Mouse (Mus musculus) bone marrow macrophage, adult 2 months (primary cell): ENCODE results near the gene Tmem121b. TPM values are rescaled to one million over a fixed set of nuclear protein-coding genes. Genes with fewer than 3 reads are reported as not detected.

Source experiments
- H3K27ac ChIP-seq: 2 replicates; pipeline ENCODE4 v1.5.1; 2012; ENCODE audit warnings: low read depth, low read length; ENCODE audit not compliant: insufficient read depth
- H3K4me1 ChIP-seq: 2 replicates; pipeline ENCODE4 v1.6.1; 2012; ENCODE audit warnings: low read length; ENCODE audit not compliant: control insufficient read depth, insufficient read depth
- H3K4me3 ChIP-seq: 2 replicates; pipeline ENCODE4 v1.5.1; 2012; ENCODE audit warnings: mild to moderate bottlenecking, low read length, moderate library complexity; ENCODE audit not compliant: insufficient read depth
- CTCF ChIP-seq: IDR thresholded peaks from 2 replicates; pipeline ENCODE4 v1.5.1; 2012; ENCODE audit warnings: low read depth, mild to moderate bottlenecking, low read length, moderate library complexity
- POLR2A ChIP-seq: IDR thresholded peaks from 2 replicates; pipeline ENCODE4 v1.6.1; 2012; ENCODE audit warnings: mild to moderate bottlenecking, low read depth, low read length, borderline replicate concordance
- polyA plus RNA-seq: library from polyadenylated mRNA; stranded (reverse); fragments of >200 nt; gene quantifications from 2 replicates; pipeline ENCODE4 v1.2.4, GENCODE M21; 2012; ENCODE audit not compliant: missing spikeins, insufficient read depth, insufficient read length

The Tmem121b gene
- polyA plus RNA-seq, 1 experiment, result not detected

- H3K27ac ChIP-seq, result no peak overlapping the region
- TF ChIP-seq CTCF, result no peak
- no peak for TF ChIP-seq POLR2A
- H3K4me1 ChIP-seq, result peaks cover 53% of the 10 kb centered on the region
- H3K4me3 ChIP-seq, result no peak overlapping the region
Measured at GRCm38 (mm10) chr6:120481538-120481937, 12.1 kb downstream of the Tmem121b start.

DNA sequence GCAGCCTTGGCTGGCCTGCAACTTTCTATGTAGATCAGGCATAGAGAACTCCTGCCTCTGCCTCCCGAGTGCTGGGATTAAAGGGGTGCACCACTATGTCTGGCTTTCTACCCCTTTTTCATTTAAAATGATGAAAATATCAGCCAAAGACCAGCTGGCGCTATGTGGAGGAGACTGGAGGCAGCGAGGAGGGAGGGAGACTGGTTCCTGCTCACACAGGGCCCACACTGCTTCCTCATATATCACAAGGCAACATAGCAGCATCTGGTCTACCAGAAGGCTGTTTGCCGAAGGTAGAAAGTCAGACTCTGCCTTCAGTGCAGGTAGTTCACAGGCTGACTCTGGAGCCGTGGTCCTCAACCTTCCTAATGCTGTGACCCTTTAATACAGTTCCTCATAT, 13.2 kb downstream of the Tmem121b start:
- Histone ChIP-seq H3K4me3 (no peak overlapping the region), H3K4me1 (peaks cover 50% of the 10 kb centered on the region), H3K27ac (no peak overlapping the region)
- no peak for TF ChIP-seq POLR2A
- no peak for TF ChIP-seq CTCF

GRCm38 (mm10) chr6:120479302-120479701, 14.3 kb downstream of the Tmem121b start:
- TF ChIP-seq POLR2A (no peak), CTCF (no peak)
- Histone ChIP-seq H3K4me1 (peaks cover 55% of the 10 kb centered on the region), H3K27ac (peak overlapping the region; percentile 60), H3K4me3 (no peak overlapping the region)

DNA sequence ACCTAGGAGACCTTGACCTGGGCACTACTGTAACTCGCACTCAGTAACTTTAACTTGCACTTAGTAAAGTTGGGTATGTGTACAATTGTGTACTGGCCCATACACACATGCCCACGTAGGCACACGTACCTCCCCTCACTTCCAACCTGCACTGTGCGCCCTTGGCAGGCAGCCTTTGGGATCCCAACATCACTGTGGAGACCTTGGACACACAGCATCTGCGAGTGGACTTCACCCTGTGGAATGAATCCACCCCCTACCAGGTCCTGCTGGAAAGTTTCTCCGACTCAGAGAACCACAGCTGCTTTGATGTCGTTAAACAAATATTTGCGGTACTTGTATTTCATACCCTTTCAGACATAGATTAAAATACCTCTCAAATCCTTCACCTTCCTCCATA, 18.3 kb downstream of the Tmem121b start:
- TF ChIP-seq CTCF (no peak), POLR2A (no peak)
- Histone ChIP-seq H3K4me1 (peaks cover 65% of the 10 kb centered on the region), H3K4me3 (no peak overlapping the region), H3K27ac (no peak overlapping the region)

DNA sequence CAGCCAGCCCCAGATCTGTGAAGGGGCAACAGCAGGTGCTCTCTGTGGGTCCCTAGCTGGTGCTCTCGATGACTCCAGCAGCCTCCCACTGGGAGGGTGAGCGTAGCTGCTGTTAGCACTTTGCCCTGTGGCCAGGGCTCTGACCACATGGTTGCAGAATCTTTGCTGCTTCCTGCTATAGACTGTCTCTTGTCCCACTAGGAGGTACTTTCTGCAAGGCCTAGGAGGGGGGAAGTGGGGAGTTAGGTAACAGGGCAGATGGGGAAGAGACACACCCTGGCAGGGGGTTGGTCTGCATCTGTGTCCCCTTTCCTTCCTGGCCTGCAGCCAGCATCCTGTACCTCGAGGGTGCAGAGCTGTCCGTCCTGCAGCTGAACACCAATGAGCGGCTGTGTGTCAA, 20.2 kb downstream of the Tmem121b start:
- Histone ChIP-seq H3K4me3 (no peak overlapping the region), H3K27ac (peak overlapping the region; percentile 18), H3K4me1 (peaks cover 61% of the 10 kb centered on the region)
- no peak for TF ChIP-seq CTCF
- no peak for TF ChIP-seq POLR2A

- TF ChIP-seq POLR2A, result no peak
- Histone ChIP-seq H3K27ac (peak overlapping the region; percentile 80), H3K4me3 (no peak overlapping the region), H3K4me1 (peaks cover 61% of the 10 kb centered on the region)
Measured at GRCm38 (mm10) chr6:120472455-120473140, 21.0 kb downstream of the Tmem121b start.

DNA sequence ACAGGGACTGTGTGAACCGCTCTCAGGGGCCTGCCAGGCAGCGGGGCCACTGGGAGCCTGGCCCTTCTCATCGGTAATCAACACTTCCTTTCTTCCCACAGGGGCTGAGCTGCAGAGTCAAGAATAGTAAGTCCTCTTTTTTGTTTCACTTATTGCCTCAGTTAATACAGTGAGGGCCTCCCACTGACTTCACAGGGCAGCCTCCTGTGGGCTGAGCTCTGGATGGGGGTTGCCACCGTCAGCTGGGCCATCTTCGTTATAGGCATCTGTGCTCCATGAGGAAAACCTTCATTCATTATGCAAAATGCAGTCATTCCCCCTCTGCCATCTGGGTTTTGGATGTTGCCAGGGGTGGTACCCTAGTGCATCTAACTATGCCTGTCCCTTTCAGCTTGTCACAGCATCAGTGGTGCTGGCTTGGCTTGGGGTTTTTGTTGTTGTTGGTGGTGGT, 21.6 kb downstream of the Tmem121b start:
- H3K4me1 ChIP-seq, result peaks cover 63% of the 10 kb centered on the region
- no peak for TF ChIP-seq POLR2A
- peak overlapping the region; percentile 80 for H3K27ac ChIP-seq
- peak overlapping the region; percentile 33 for H3K4me3 ChIP-seq

DNA sequence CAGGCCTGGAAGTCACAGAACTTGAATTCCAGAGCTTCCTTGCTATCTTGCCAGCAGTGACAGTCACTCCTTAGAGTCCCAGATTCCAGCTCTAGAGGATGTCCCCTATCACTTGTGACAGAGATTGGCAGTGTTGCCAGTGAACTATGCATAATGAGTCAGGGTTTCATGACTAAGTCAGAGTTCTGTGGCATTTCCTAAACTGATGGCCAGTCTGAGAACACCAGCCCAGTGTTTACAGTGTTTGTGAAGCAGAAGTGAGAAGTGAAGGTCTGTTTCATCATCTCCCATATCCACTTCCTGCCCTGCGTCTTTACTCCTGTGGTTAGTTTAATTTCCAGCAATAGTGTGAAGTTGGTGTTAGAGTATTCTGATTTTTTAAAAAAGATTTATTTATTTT, 22.9 kb downstream of the Tmem121b start:
- no peak overlapping the region for H3K4me3 ChIP-seq
- H3K27ac ChIP-seq, result peak overlapping the region; percentile 63
- no peak for TF ChIP-seq POLR2A
- no peak for TF ChIP-seq CTCF
- peaks cover 72% of the 10 kb centered on the region for H3K4me1 ChIP-seq

GRCm38 (mm10) chr6:120469770-120470169, 23.8 kb downstream of the Tmem121b start:
- Histone ChIP-seq H3K4me3 (no peak overlapping the region), H3K4me1 (peaks cover 78% of the 10 kb centered on the region)
- TF ChIP-seq CTCF, result no peak
- TF ChIP-seq POLR2A, result no peak

DNA sequence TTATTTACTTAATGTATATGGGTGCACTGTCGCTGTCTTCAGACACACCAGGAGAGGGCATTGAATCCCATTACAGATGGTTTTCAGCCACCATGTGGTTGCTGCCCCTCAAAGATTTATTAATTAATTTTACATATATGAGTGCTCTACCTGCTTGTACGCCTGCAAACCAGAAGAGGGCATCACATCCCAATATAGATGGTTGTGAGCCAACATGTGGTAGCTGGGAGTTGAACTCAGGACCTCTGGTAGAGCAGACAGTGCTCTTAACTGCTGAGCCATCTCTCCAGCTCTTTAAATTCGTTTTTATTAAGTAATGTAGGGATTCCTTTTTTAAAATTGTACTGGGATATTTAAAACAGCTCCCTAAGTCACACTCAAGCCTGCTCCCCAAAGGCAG, 24.3 kb downstream of the Tmem121b start:
- TF ChIP-seq POLR2A (no peak), CTCF (no peak)
- H3K27ac ChIP-seq, result no peak overlapping the region
- H3K4me3 ChIP-seq, result no peak overlapping the region
- H3K4me1 ChIP-seq, result peaks cover 78% of the 10 kb centered on the region

More at GRCm38 (mm10) chr6:120469770-120470169, 23.8 kb downstream of the Tmem121b start:
- no peak overlapping the region for H3K27ac ChIP-seq
